Mouse (Mus musculus) heart, embryonic 12.5 days (tissue): ENCODE results near the gene Nadk2. TPM values are rescaled to one million over a fixed set of nuclear protein-coding genes. Genes with fewer than 3 reads are reported as not detected.

Experiments used
- ATAC-seq: fragments of 200-750 bp; cut with Nextera tagmentation; 2 replicates; pipeline ENCODE4 v1.8.0; 2017; ENCODE audit warnings: moderate TSS enrichment, moderate library complexity; ENCODE audit not compliant: insufficient number of reproducible peaks, low FRiP score
- H3K27ac ChIP-seq: fragments of 300-500 bp; sonication (generic); 2 replicates; pipeline ENCODE4 v1.5.1; 2016; ENCODE audit warnings: mild to moderate bottlenecking, moderate library complexity; ENCODE audit not compliant: poor library complexity, severe bottlenecking
- H3K27me3 ChIP-seq: fragments of 300-500 bp; sonication (generic); replicated peaks from 2 replicates; pipeline ENCODE4 v1.6.1; 2016; ENCODE audit warnings: mild to moderate bottlenecking, moderate library complexity
- H3K36me3 ChIP-seq: fragments of 300-500 bp; sonication (generic); 2 replicates; pipeline ENCODE4 v1.6.1; 2016; ENCODE audit warnings: mild to moderate bottlenecking, moderate library complexity
- H3K4me1 ChIP-seq: fragments of 300-500 bp; sonication (generic); replicated peaks from 2 replicates; pipeline ENCODE4 v1.6.1; 2016; ENCODE audit warnings: mild to moderate bottlenecking
- H3K4me2 ChIP-seq: fragments of 300-500 bp; sonication (generic); 2 replicates; pipeline ENCODE4 v1.6.1; 2016; ENCODE audit warnings: mild to moderate bottlenecking, moderate library complexity
- H3K4me3 ChIP-seq: fragments of 300-500 bp; sonication (generic); 2 replicates; pipeline ENCODE4 v1.5.1; 2016; ENCODE audit warnings: mild to moderate bottlenecking
- H3K9ac ChIP-seq: fragments of 300-500 bp; sonication (generic); 2 replicates; pipeline ENCODE4 v1.6.1; 2016; ENCODE audit warnings: mild to moderate bottlenecking, moderate library complexity
- H3K9me3 ChIP-seq: fragments of 300-500 bp; sonication (generic); replicated peaks from 2 replicates; pipeline ENCODE4 v1.6.1; 2016; ENCODE audit warnings: mild to moderate bottlenecking, moderate library complexity
- WGBS: fragments of 180-500 bp; shearing (Covaris S2); methylation state at CpG from one replicate; pipeline ENCODE4 v1.1.7; 2016; 5-methylcytosine and 5-hydroxymethylcytosine counted together
- polyA plus RNA-seq: library from polyadenylated mRNA; unstranded; fragments of >200 nt; fragmentation: Nextera tagmentation; extraction: Ambion mirVana; gene quantifications from 2 replicates; pipeline ENCODE4 v1.2.1, GENCODE M21; 2016

Gene Nadk2
- polyA plus RNA-seq, 1 experiment from 2014 or later = 72.6 TPM

- Histone ChIP-seq H3K9me3 (no peaks in the 10 kb centered on the region), H3K4me1 (peaks cover 39% of the 10 kb centered on the region), H3K4me2 (no peak overlapping the region), H3K9ac (no peak overlapping the region), H3K4me3 (no peak overlapping the region), H3K36me3 (peaks cover 38% of the 10 kb centered on the region), H3K27ac (peak overlapping the region; percentile 47), H3K27me3 (no peaks in the 10 kb centered on the region)
- WGBS = 87% methylated on average over 17 of the region's 17 CpGs
- ATAC-seq = no peak
Observed at GRCm38 (mm10) chr15:9087895-9088682, 17.0 kb downstream of the Nadk2 start.

DNA sequence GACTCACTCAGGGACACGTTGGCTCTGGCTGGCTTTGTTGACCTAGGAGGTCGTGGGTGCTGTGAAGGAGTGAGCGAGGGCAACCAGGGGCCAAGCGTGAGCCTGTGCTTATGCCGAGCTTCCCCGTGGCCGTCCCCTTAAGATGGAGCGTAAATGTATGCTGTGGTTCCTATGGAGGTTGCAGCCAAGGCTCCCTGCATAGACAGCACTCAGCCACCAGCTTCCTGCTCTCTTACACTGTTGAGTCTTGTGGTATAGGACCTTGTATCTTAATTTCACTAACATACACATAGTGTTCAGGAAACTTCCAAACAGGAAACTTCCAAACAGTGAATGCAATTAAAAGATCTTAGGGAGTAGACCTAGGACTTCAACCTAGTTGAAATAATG is 17.6 kb downstream of the Nadk2 start:
- ATAC-seq = no peak
- H3K9ac ChIP-seq = no peak overlapping the region
- WGBS = 83% methylated on average over 8 of the region's 8 CpGs
- H3K4me1 ChIP-seq = peaks cover 40% of the 10 kb centered on the region
- H3K4me3 ChIP-seq = no peak overlapping the region
- H3K4me2 ChIP-seq = no peak overlapping the region
- peak overlapping the region; percentile 47 for H3K27ac ChIP-seq
- H3K27me3 ChIP-seq = no peaks in the 10 kb centered on the region
- H3K36me3 ChIP-seq = peaks cover 43% of the 10 kb centered on the region
- no peaks in the 10 kb centered on the region for H3K9me3 ChIP-seq

GRCm38 (mm10) chr15:9089136-9089720 is 18.2 kb downstream of the Nadk2 start:
- no peak for ATAC-seq
- no peaks in the 10 kb centered on the region for H3K27me3 ChIP-seq
- H3K4me3 ChIP-seq = no peak overlapping the region
- H3K27ac ChIP-seq = no peak overlapping the region
- WGBS = 44% methylated on average over 2 of the region's 2 CpGs
- no peaks in the 10 kb centered on the region for H3K9me3 ChIP-seq
- no peak overlapping the region for H3K9ac ChIP-seq
- no peak overlapping the region for H3K4me2 ChIP-seq
- peaks cover 46% of the 10 kb centered on the region for H3K4me1 ChIP-seq
- H3K36me3 ChIP-seq = peaks cover 45% of the 10 kb centered on the region

- Histone ChIP-seq H3K9ac (no peak overlapping the region), H3K36me3 (peaks cover 41% of the 10 kb centered on the region), H3K4me3 (no peak overlapping the region), H3K9me3 (no peaks in the 10 kb centered on the region), H3K4me1 (peaks cover 50% of the 10 kb centered on the region), H3K4me2 (no peak overlapping the region), H3K27ac (no peak overlapping the region), H3K27me3 (no peaks in the 10 kb centered on the region)
- ATAC-seq = no peak
- 66% methylated on average over 5 of the region's 5 CpGs for WGBS
Observed at GRCm38 (mm10) chr15:9090662-9091061, 19.6 kb downstream of the Nadk2 start.

DNA sequence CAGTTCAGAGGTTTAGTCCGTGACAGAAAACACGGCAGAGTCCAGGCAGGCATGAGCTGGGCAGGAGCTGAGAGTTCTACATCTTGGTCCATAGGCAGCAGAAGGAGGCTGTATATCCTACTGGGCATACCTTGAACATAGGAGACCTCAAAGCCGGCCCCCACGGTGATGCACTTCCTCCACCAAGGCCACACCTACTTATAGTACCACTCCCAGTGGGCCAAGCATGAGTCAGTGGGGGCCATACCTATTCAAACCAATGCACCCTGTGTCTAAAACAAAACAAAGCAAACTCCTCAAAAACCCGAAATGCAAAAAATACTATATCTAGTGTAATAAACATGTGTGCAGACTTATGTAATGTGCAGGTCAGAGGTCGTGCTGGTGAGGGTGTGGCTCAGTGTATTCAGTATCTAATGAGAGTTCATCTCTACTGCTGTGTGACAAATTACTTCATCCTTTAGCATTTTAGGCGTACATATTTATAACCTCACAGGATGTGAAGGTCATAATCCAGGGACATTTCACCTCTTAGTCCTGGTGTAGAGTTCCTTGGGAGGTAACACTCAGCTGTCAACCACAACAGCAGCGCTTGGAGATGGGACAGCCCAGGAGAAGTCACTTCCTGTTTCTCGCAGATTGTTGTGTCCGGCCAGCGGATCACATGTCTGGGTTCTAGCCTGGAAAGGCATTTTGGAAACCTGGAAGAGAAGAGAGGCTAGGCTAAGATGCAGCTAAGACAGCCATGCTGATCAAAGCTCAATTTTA is 22.7 kb downstream of the Nadk2 start:
- H3K27ac ChIP-seq = peak overlapping the region; percentile 25
- H3K4me2 ChIP-seq = peak overlapping the region; percentile 56
- no peaks in the 10 kb centered on the region for H3K27me3 ChIP-seq
- peak; percentile 31; the same call in 1 of the 2 replicates for ATAC-seq
- H3K9me3 ChIP-seq = no peaks in the 10 kb centered on the region
- 0 out of 2 replicates have a peak overlapping the region, but pooled peaks have one; percentile 8 for H3K4me3 ChIP-seq
- no peak overlapping the region for H3K9ac ChIP-seq
- H3K4me1 ChIP-seq = peaks cover 31% of the 10 kb centered on the region
- 61% methylated on average over 11 of the region's 11 CpGs for WGBS
- H3K36me3 ChIP-seq = peaks cover 45% of the 10 kb centered on the region

- no peaks in the 10 kb centered on the region for H3K27me3 ChIP-seq
- H3K27ac ChIP-seq = peak overlapping the region; percentile 25
- 8% methylated on average over 13 of the region's 13 CpGs for WGBS
- H3K4me2 ChIP-seq = peak overlapping the region; percentile 56
- 0 out of 2 replicates have a peak overlapping the region, but pooled peaks have one; percentile 8 for H3K4me3 ChIP-seq
- peaks cover 29% of the 10 kb centered on the region for H3K4me1 ChIP-seq
- H3K9ac ChIP-seq = no peak overlapping the region
- no peaks in the 10 kb centered on the region for H3K9me3 ChIP-seq
- H3K36me3 ChIP-seq = peaks cover 49% of the 10 kb centered on the region
- peak; percentile 90 for ATAC-seq
Observed at GRCm38 (mm10) chr15:9094366-9094750, 23.3 kb downstream of the Nadk2 start.

- no peak overlapping the region for H3K4me3 ChIP-seq
- H3K9ac ChIP-seq = no peak overlapping the region
- H3K9me3 ChIP-seq = no peaks in the 10 kb centered on the region
- no peak overlapping the region for H3K4me2 ChIP-seq
- H3K4me1 ChIP-seq = peaks cover 28% of the 10 kb centered on the region
- H3K27ac ChIP-seq = peak overlapping the region; percentile 51; the same call in 1 of the 2 replicates
- peaks cover 59% of the 10 kb centered on the region for H3K36me3 ChIP-seq
- H3K27me3 ChIP-seq = no peaks in the 10 kb centered on the region
- no peak for ATAC-seq
- WGBS = 67% methylated on average over 4 of the region's 4 CpGs
Observed at GRCm38 (mm10) chr15:9096865-9097264, 25.8 kb downstream of the Nadk2 start.

DNA sequence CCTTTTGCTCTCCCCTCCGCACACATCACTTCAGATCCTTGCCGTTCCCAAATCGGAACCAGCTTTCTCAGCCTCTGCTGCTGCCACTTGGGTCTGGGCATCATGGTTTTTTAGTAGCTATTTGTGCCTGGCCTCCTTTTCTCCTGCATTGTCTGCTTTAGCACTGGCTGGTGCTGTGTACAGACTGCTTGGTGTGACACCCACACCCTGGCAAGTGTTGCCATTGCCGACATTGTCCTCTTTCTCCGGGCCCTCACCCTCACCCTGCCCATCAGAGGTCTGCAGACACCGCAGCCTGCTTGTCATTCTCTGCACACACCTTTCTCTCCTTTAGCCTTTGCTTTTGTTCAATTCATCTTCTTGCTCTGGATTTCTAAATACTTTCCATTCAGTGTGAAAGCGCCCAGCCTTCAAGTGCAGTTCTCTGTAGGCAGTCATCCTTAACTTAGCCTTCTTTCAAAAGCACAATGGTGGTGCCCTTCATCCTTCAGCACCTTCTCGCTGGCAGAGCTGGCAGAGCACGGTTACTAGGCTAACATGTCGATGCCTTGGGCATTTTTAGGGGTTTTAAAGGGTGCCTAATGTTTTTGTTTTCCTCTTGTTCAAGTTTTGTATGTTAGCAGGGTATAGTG is 29.5 kb downstream of the Nadk2 start:
- peaks cover 71% of the 10 kb centered on the region for H3K36me3 ChIP-seq

DNA sequence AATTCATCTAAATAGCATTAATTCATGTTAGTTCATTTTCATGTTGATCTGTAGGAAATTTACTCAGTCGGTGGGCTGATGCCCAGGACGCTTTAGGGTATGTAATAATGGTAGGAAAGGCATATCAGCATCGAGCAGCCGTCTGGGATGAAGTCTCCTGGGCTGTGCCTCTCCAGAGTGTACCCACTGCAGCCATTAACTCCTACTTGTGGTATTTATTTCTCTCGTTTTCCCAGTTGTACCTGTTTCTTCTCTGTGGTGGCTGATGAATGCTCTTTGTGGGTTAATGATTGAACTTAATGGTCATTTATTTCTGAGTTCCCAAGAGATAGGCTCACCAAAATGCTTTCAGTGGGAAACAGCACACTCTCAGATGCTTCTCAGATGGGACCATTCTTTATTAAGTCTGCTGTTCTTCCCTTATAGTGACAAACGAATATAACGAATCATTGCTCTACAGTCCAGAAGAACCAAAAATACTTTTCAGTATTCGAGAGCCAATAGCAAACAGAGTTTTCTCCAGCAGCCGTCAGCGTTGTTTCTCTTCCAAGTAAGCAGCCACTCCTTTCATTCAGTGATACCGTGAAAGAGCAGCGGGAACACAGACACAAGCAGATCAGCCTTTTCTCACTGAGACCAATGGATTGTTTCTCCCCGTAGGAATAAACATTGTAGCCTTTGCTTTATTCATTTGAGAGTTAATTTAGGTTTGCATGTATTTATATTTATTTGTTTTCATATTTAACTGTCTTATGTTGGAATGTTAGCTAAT is 35.4 kb downstream of the Nadk2 start:
- H3K36me3 ChIP-seq = peaks cover 62% of the 10 kb centered on the region
- H3K27ac ChIP-seq = no peak overlapping the region
- H3K9me3 ChIP-seq = no peaks in the 10 kb centered on the region
- no peaks in the 10 kb centered on the region for H3K27me3 ChIP-seq
- no peak overlapping the region for H3K4me2 ChIP-seq
- 88% methylated on average over 13 of the region's 13 CpGs for WGBS
- ATAC-seq = no peak
- no peak overlapping the region for H3K4me3 ChIP-seq
- no peaks in the 10 kb centered on the region for H3K4me1 ChIP-seq
- no peak overlapping the region for H3K9ac ChIP-seq

More for the DNA sequence above, 29.5 kb downstream of the Nadk2 start:
- no peak overlapping the region for H3K27ac ChIP-seq
- H3K9ac ChIP-seq = no peak overlapping the region
- peaks cover 12% of the 10 kb centered on the region for H3K4me1 ChIP-seq
- no peak overlapping the region for H3K4me2 ChIP-seq
- ATAC-seq = no peak
- H3K4me3 ChIP-seq = no peak overlapping the region
- H3K27me3 ChIP-seq = no peaks in the 10 kb centered on the region
- WGBS = 94% methylated on average over 10 of the region's 10 CpGs
- H3K9me3 ChIP-seq = no peaks in the 10 kb centered on the region

DNA sequence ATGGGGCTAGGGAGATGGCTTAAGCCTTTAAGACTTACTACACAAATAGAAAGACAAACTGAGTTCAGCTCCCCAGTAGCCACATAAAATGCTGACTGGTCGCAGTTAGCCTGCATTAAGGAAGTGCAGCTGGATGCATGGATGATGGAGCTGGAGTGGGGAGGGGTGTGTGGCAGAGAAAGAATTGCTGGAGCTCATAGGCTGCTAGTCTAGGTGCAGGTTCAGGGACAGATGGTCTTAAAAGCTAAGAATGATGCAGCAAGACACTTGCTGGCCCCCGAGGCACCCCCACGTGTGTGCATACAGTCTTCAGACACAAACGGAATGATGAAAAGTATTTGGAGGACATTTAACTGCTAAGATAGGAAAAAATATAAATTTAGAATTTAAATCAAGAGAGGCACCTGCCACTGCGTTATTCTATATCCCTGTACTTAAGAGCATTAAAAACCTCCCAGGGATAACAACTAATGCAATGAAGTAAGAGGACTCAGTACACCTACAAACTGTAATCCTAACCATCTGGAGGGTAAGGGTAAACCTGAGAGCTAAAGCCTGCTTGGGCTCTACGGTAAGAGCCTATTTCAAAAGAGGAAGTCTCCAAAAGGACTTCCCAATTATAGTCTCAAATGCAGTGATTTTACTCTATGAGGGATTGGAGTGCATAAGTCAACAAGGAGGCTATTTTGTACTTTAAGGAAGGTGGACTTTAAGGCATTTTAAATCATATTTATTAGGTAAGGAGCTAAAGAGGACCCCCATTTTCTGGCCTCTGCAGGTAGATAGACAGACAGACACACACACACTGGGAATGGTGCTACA is 39.7 kb downstream of the Nadk2 start:
- no peaks in the 10 kb centered on the region for H3K27me3 ChIP-seq
- no peak overlapping the region for H3K27ac ChIP-seq
- no peaks in the 10 kb centered on the region for H3K9me3 ChIP-seq
- no peak overlapping the region for H3K9ac ChIP-seq
- no peak overlapping the region for H3K4me3 ChIP-seq
- ATAC-seq = no peak
- WGBS = 84% methylated on average over 6 of the region's 6 CpGs
- no peak overlapping the region for H3K4me2 ChIP-seq
- peaks cover 63% of the 10 kb centered on the region for H3K36me3 ChIP-seq
- 0 out of 2 replicates have a peak, but pooled peaks cover 5% of the 10 kb centered on the region for H3K4me1 ChIP-seq
